Mouse (Mus musculus) limb, embryonic 15.5 days (tissue): Measurements from ENCODE around the gene Phldb1. TPM values are rescaled to one million over a fixed set of nuclear protein-coding genes. Genes with fewer than 3 reads are reported as not detected.

Experiments used
- ATAC-seq: fragments of 200-750 bp; cut with Nextera tagmentation; 2 replicates; pipeline ENCODE4 v1.8.0; 2017; ENCODE audit warnings: low read depth, moderate TSS enrichment; ENCODE audit not compliant: insufficient number of reproducible peaks, low FRiP score, low TSS enrichment
- H3K27ac ChIP-seq: fragments of 300-500 bp; sonication (generic); 2 replicates; pipeline ENCODE4 v1.5.1; 2015; ENCODE audit warnings: moderate library complexity, mild to moderate bottlenecking, inconsistent platforms
- H3K27me3 ChIP-seq: fragments of 300-500 bp; sonication (generic); 2 replicates; pipeline ENCODE4 v1.6.1; 2015; ENCODE audit warnings: inconsistent platforms
- H3K36me3 ChIP-seq: fragments of 300-500 bp; sonication (generic); 2 replicates; pipeline ENCODE4 v1.6.1; 2015; ENCODE audit warnings: inconsistent platforms
- H3K4me1 ChIP-seq: fragments of 300-500 bp; sonication (generic); 2 replicates; pipeline ENCODE4 v1.6.1; 2015; ENCODE audit warnings: inconsistent platforms
- H3K4me2 ChIP-seq: fragments of 300-500 bp; sonication (generic); 2 replicates; pipeline ENCODE4 v1.6.1; 2015; ENCODE audit warnings: mild to moderate bottlenecking, inconsistent platforms
- H3K4me3 ChIP-seq: fragments of 300-500 bp; sonication (generic); 2 replicates; pipeline ENCODE4 v1.5.1; 2015; ENCODE audit warnings: mild to moderate bottlenecking, inconsistent platforms
- H3K9ac ChIP-seq: fragments of 300-500 bp; sonication (generic); 2 replicates; pipeline ENCODE4 v1.6.1; 2015; ENCODE audit warnings: inconsistent platforms
- H3K9me3 ChIP-seq: fragments of 300-500 bp; sonication (generic); 2 replicates; pipeline ENCODE4 v1.6.1; 2016; ENCODE audit warnings: inconsistent platforms
- WGBS: fragments of 180-500 bp; shearing (Covaris S2); methylation state at CpG from one replicate; pipeline ENCODE4 v1.1.7; 2015; 5-methylcytosine and 5-hydroxymethylcytosine counted together
- polyA plus RNA-seq: library from polyadenylated mRNA; unstranded; fragments of >200 nt; fragmentation: Nextera tagmentation; extraction: Ambion mirVana; gene quantifications from 2 replicates; pipeline ENCODE4 v1.2.1, GENCODE M21; 2015

Phldb1 gene
- polyA plus RNA-seq, 1 experiment from 2014 or later, result 39.2 TPM

- Histone ChIP-seq H3K4me1 (peaks cover 41% of the 10 kb centered on the region), H3K4me3 (no peak overlapping the region), H3K9me3 (no peaks in the 10 kb centered on the region), H3K9ac (no peak overlapping the region), H3K36me3 (peaks cover 75% of the 10 kb centered on the region), H3K4me2 (no peak overlapping the region), H3K27ac (no peak overlapping the region), H3K27me3 (no peaks in the 10 kb centered on the region)
- no peak for ATAC-seq
- WGBS, result 93% methylated on average over 29 of the region's 29 CpGs
Measured at GRCm38 (mm10) chr9:44715705-44716362, 19.2 kb downstream of the Phldb1 start.

DNA sequence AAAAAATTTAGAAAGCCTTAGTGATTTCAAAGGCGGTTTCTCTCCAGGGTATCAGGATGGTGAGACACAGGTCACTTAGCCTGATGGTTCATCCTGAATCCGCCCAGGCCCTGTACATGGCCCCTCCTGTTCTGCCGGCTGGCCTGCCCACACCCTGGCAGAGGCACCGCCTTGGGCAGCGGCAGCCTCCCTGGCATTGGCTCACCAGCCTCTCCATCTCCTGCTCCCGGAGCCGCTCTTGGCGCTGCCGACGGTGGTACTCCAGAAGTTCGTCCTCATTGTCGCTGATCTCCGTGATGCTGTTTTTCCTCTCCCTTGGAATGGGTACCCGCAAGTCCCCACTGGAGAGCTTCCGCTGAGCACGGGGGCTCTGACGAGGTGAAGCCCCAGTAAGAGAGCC lies 19.9 kb downstream of the Phldb1 start:
- WGBS, result 88% methylated on average over 17 of the region's 17 CpGs
- no peak overlapping the region for H3K27ac ChIP-seq
- peaks cover 82% of the 10 kb centered on the region for H3K36me3 ChIP-seq
- ATAC-seq, result no peak
- H3K9ac ChIP-seq, result no peak overlapping the region
- H3K9me3 ChIP-seq, result no peaks in the 10 kb centered on the region
- no peak overlapping the region for H3K4me3 ChIP-seq
- H3K4me1 ChIP-seq, result peaks cover 37% of the 10 kb centered on the region
- H3K4me2 ChIP-seq, result no peak overlapping the region
- no peaks in the 10 kb centered on the region for H3K27me3 ChIP-seq

DNA sequence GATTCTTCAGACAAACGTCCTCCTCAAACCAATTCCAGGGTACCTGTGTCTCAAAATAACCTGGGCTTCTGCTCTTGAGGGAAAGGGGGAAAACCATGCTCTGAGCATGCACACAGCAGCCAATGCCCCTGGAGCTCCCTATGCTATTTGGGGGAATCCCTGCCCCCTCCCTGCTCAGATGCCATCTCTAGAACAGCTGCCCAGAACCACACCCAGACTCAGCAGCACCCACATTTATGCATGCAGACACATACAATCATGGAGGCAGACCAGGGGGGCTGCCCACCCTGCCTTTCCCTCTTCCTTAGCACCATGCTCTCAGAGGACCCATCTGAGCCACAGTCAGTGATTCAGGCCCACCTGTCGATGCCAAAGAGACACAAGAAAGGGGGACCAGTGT lies 21.4 kb downstream of the Phldb1 start:
- H3K4me1 ChIP-seq, result peaks cover 39% of the 10 kb centered on the region
- H3K9me3 ChIP-seq, result no peaks in the 10 kb centered on the region
- peaks cover 85% of the 10 kb centered on the region for H3K36me3 ChIP-seq
- no peaks in the 10 kb centered on the region for H3K27me3 ChIP-seq
- no peak overlapping the region for H3K9ac ChIP-seq
- H3K27ac ChIP-seq, result no peak overlapping the region
- WGBS, result 67% methylated on average over 2 of the region's 2 CpGs
- H3K4me3 ChIP-seq, result no peak overlapping the region
- H3K4me2 ChIP-seq, result no peak overlapping the region
- no peak for ATAC-seq

GRCm38 (mm10) chr9:44713080-44713479 lies 21.9 kb downstream of the Phldb1 start:
- WGBS, result 86% methylated on average over 6 of the region's 6 CpGs
- H3K27ac ChIP-seq, result no peak overlapping the region
- peaks cover 81% of the 10 kb centered on the region for H3K36me3 ChIP-seq
- no peak overlapping the region for H3K9ac ChIP-seq
- no peak overlapping the region for H3K4me3 ChIP-seq
- peaks cover 44% of the 10 kb centered on the region for H3K4me1 ChIP-seq
- no peak for ATAC-seq
- no peaks in the 10 kb centered on the region for H3K27me3 ChIP-seq
- no peaks in the 10 kb centered on the region for H3K9me3 ChIP-seq
- H3K4me2 ChIP-seq, result no peak overlapping the region

DNA sequence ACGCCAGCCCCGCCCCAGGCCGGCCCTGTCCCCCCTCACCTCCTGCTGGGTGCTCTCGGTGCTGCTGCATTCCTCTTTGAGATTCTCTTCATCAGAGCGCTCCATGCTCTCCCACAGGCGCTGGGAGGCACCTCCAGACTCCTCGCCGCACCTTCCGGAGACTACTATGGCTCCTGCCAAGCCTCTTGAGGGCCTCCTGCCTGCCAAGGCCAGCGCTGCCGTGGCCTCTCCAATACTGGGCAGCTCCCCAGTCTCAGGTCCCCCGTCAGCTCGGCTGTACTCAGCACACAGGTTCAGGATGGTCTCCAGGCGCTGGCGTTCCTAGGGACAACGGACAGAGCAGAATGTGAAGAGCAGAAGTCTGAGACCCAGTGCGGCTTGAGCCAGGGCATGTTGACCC lies 23.4 kb downstream of the Phldb1 start:
- ATAC-seq, result no peak
- Histone ChIP-seq H3K4me3 (no peak overlapping the region), H3K4me2 (no peak overlapping the region), H3K27me3 (no peaks in the 10 kb centered on the region), H3K27ac (no peak overlapping the region), H3K9me3 (no peaks in the 10 kb centered on the region), H3K9ac (no peak overlapping the region), H3K4me1 (peaks cover 53% of the 10 kb centered on the region), H3K36me3 (peaks cover 76% of the 10 kb centered on the region)
- WGBS, result 67% methylated on average over 17 of the region's 17 CpGs

DNA sequence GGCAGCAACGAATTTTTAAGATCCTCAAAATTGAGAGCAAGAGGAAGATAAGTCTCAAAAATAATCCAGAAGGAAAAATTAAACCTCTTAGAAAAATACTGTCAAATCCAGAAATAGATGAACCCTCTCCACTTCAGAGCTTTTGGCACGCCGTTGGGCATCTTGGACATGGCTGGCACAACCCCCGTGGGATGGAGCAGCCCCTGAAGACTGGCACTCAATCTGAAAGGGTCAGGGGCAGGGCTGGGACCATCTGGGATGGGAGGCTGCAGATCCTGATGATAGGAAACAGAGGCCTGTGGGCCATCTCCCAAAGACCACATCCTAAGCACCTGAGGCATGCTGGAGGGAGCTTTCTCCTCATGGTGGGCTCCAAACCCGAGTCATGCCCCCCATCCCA lies 24.8 kb downstream of the Phldb1 start:
- WGBS, result 69% methylated on average over 5 of the region's 5 CpGs
- no peak for ATAC-seq
- H3K9ac ChIP-seq, result no peak overlapping the region

GRCm38 (mm10) chr9:44709600-44709999 lies 25.4 kb downstream of the Phldb1 start:
- no peaks in the 10 kb centered on the region for H3K27me3 ChIP-seq
- no peak for ATAC-seq
- peaks cover 53% of the 10 kb centered on the region for H3K4me1 ChIP-seq
- 61% methylated on average over 2 of the region's 2 CpGs for WGBS
- no peak overlapping the region for H3K4me2 ChIP-seq
- peaks cover 77% of the 10 kb centered on the region for H3K36me3 ChIP-seq
- no peaks in the 10 kb centered on the region for H3K9me3 ChIP-seq
- H3K27ac ChIP-seq, result 0 out of 2 replicates have a peak overlapping the region, but pooled peaks have one; percentile 22
- no peak overlapping the region for H3K4me3 ChIP-seq
- H3K9ac ChIP-seq, result no peak overlapping the region

More for the DNA sequence above, 24.8 kb downstream of the Phldb1 start:
- Histone ChIP-seq H3K27ac (no peak overlapping the region), H3K9me3 (no peaks in the 10 kb centered on the region), H3K4me2 (no peak overlapping the region), H3K27me3 (no peaks in the 10 kb centered on the region), H3K36me3 (peaks cover 76% of the 10 kb centered on the region), H3K4me3 (no peak overlapping the region), H3K4me1 (peaks cover 53% of the 10 kb centered on the region)

DNA sequence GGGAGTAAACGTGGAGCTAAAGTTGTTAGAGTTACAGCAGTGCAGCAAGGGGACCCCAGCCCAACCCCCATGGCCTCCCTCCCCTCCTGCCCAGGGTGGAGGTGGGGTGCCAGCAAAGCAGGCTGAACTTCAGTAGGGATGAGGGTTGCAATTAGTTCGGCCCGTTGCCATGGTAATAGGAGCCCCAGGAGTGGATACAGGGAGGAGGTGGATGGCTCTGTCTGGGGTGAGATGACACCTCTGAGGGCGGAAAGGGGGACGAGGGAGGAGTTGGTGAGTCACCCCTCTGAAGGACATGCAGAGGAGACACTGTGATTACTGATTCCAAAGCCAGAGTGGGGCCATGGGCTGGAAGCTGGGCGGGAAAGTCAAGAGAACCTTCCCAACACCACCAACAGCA lies 26.1 kb downstream of the Phldb1 start:
- Histone ChIP-seq H3K27me3 (no peaks in the 10 kb centered on the region), H3K4me2 (peak overlapping the region; percentile 74), H3K4me1 (peaks cover 53% of the 10 kb centered on the region), H3K4me3 (peak overlapping the region; percentile 43), H3K9me3 (no peaks in the 10 kb centered on the region), H3K36me3 (peaks cover 77% of the 10 kb centered on the region), H3K9ac (peak overlapping the region; percentile 42; the same call in 1 of the 2 replicates), H3K27ac (peak overlapping the region; percentile 54)
- 19% methylated on average over 6 of the region's 6 CpGs for WGBS
- ATAC-seq, result no peak; the same call in 1 of the 2 replicates

GRCm38 (mm10) chr9:44708429-44708765 lies 26.6 kb downstream of the Phldb1 start:
- peak; percentile 81 for ATAC-seq
- Histone ChIP-seq H3K4me3 (peak overlapping the region; percentile 43), H3K27ac (peak overlapping the region; percentile 82), H3K27me3 (no peaks in the 10 kb centered on the region), H3K36me3 (peaks cover 78% of the 10 kb centered on the region), H3K4me1 (peaks cover 49% of the 10 kb centered on the region), H3K9me3 (no peaks in the 10 kb centered on the region), H3K9ac (peak overlapping the region; percentile 42; the same call in 1 of the 2 replicates), H3K4me2 (peak overlapping the region; percentile 74)
- WGBS, result 5% methylated on average over 24 of the region's 24 CpGs

- peaks cover 78% of the 10 kb centered on the region for H3K36me3 ChIP-seq
- H3K27ac ChIP-seq, result peak overlapping the region; percentile 82
- no peak; the same call in 1 of the 2 replicates for ATAC-seq
- H3K9ac ChIP-seq, result peak overlapping the region; percentile 42; the same call in 1 of the 2 replicates
- WGBS, result 21% methylated on average over 28 of the region's 28 CpGs
- H3K27me3 ChIP-seq, result no peaks in the 10 kb centered on the region
- peak overlapping the region; percentile 43 for H3K4me3 ChIP-seq
- H3K9me3 ChIP-seq, result no peaks in the 10 kb centered on the region
- peaks cover 45% of the 10 kb centered on the region for H3K4me1 ChIP-seq
- H3K4me2 ChIP-seq, result peak overlapping the region; percentile 74
Measured at GRCm38 (mm10) chr9:44707749-44708428, 27.1 kb downstream of the Phldb1 start.

DNA sequence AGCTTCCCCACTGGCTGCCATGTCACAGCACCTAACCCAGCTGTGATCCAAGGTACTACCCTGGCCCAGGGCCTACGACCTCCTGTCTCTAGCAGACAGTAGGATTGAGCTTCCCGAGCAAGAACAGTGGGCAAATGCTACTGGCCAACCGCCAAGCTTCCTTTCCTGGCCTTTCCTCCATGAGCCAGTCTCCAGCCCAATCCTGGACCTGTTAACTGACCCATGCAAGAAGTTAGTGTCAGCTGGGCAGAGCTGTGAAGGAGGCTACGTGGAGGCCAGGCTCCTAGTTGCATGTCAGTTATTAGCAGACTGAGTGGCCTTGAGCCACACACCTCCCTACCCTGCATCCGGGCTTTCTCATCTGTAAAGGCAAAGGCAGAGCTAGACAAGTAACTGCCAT lies 35.3 kb downstream of the Phldb1 start:
- no peak overlapping the region for H3K4me3 ChIP-seq
- no peak for ATAC-seq
- no peak overlapping the region for H3K27ac ChIP-seq
- peaks cover 98% of the 10 kb centered on the region for H3K36me3 ChIP-seq
- no peak overlapping the region for H3K9ac ChIP-seq
- no peak overlapping the region for H3K4me2 ChIP-seq
- WGBS, result 91% methylated on average over 5 of the region's 5 CpGs
- H3K4me1 ChIP-seq, result no peaks in the 10 kb centered on the region
- H3K27me3 ChIP-seq, result no peaks in the 10 kb centered on the region
- H3K9me3 ChIP-seq, result no peaks in the 10 kb centered on the region

DNA sequence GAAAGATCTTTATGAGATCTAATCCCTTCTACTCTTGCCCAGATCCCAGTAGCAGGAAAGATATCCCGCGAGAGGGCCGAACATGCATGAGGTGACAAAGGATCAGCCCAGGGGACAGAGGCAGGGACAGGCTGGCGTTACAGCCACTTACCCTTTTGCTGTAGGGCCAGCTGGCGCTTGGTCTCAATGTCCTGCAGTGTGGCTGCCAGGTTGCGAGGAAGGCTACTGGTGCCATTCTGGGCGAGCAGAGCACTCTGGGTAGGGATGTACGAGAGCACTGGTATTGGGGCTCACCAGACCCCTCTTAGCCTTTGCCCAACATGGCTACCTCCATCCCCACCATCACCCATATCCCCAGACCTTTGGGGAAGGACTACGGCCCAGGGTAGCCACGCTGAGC lies 35.8 kb downstream of the Phldb1 start:
- no peak overlapping the region for H3K4me2 ChIP-seq
- 87% methylated on average over 10 of the region's 10 CpGs for WGBS
- no peaks in the 10 kb centered on the region for H3K27me3 ChIP-seq
- H3K36me3 ChIP-seq, result peaks cover 98% of the 10 kb centered on the region
- no peaks in the 10 kb centered on the region for H3K4me1 ChIP-seq
- ATAC-seq, result no peak
- H3K9me3 ChIP-seq, result no peaks in the 10 kb centered on the region
- no peak overlapping the region for H3K4me3 ChIP-seq
- H3K27ac ChIP-seq, result no peak overlapping the region
- H3K9ac ChIP-seq, result no peak overlapping the region
